Mouse (Mus musculus) cerebellum, postnatal 10 days (tissue): Measurements from ENCODE around the gene Oprd1.

Source experiments
- DNase-seq, 2 experiments: peaks; one replicate each; pipeline ENCODE4 v3.0.0; 2021; ENCODE audit warnings: mixed read lengths in 2 of 2

Gene Oprd1

GRCm38 (mm10) chr4:132144080-132144841 lies at the start of gene Oprd1:
Gene Oprd1, minus strand, starts transcription at chr4:132144486.
- peak in 1 of 2 experiments; percentile 13 for DNase-seq

GRCm38 (mm10) chr4:132187826-132188401 lies 43.6 kb upstream of the Oprd1 start:
- no peak for DNase-seq

- DNase-seq: no peak
Observed at GRCm38 (mm10) chr4:132183162-132183561, 38.9 kb upstream of the Oprd1 start.

GRCm38 (mm10) chr4:132181721-132182658 lies 37.7 kb upstream of the Oprd1 start:
- peak; percentile 21 to 30 for DNase-seq

- peak; percentile 69 to 76 for DNase-seq
Observed at GRCm38 (mm10) chr4:132180710-132181109, 36.4 kb upstream of the Oprd1 start.

GRCm38 (mm10) chr4:132178630-132179059 lies 34.4 kb upstream of the Oprd1 start:
- peak; percentile 79 to 86 for DNase-seq

- DNase-seq: no peak
Observed at GRCm38 (mm10) chr4:132176474-132176873, 32.2 kb upstream of the Oprd1 start.

GRCm38 (mm10) chr4:132170891-132171290 lies 26.6 kb upstream of the Oprd1 start:
- no peak for DNase-seq

- no peak for DNase-seq
Observed at GRCm38 (mm10) chr4:132169761-132170160, 25.5 kb upstream of the Oprd1 start.

- no peak for DNase-seq
Observed at GRCm38 (mm10) chr4:132169271-132169670, 25.0 kb upstream of the Oprd1 start.

- DNase-seq: no peak
Observed at GRCm38 (mm10) chr4:132167436-132167835, 23.1 kb upstream of the Oprd1 start.

GRCm38 (mm10) chr4:132166350-132167290 lies 22.3 kb upstream of the Oprd1 start:
- no peak for DNase-seq

GRCm38 (mm10) chr4:132165691-132166090 lies 21.4 kb upstream of the Oprd1 start:
- no peak for DNase-seq

GRCm38 (mm10) chr4:132156941-132157622 lies 12.8 kb upstream of the Oprd1 start:
- no peak for DNase-seq

- DNase-seq: no peak
Observed at GRCm38 (mm10) chr4:132154877-132155670, 10.8 kb upstream of the Oprd1 start.

GRCm38 (mm10) chr4:132151673-132152072 lies 7.4 kb upstream of the Oprd1 start:
- no peak for DNase-seq

GRCm38 (mm10) chr4:132146201-132146600 lies 1.9 kb upstream of the Oprd1 start:
- DNase-seq: no peak

GRCm38 (mm10) chr4:132145092-132145491 lies 806 bp upstream of the Oprd1 start:
- DNase-seq: no peak

GRCm38 (mm10) chr4:132138640-132139039 lies 5.6 kb downstream of the Oprd1 start:
- DNase-seq: no peak

GRCm38 (mm10) chr4:132137013-132137412 lies 7.3 kb downstream of the Oprd1 start:
- no peak for DNase-seq

GRCm38 (mm10) chr4:132133920-132134319 lies 10.4 kb downstream of the Oprd1 start:
- peak; percentile 20 to 23 for DNase-seq
